Mouse (Mus musculus): Measurements from ENCODE around the gene Tyk2. TPM values are rescaled to one million over a fixed set of nuclear protein-coding genes. Genes with fewer than 3 reads are reported as not detected.

Tyk2 gene
- 33.0 TPM for polyA plus RNA-seq (2015; fragmentation: Illumina TruSeq; extraction: RNeasy Lipid Tissue Mini Kit (QIAGEN cat#74804); ENCODE audit: insufficient read depth, low replicate concordance)

GRCm38 (mm10) chr9:21131059-21131956 lies at the start of gene Tyk2:
Tyk2 (minus strand) TSS chr9:21131243.

GRCm38 (mm10) chr9:21165041-21165951 lies 34.3 kb upstream of the Tyk2 start, which contains the start of gene Pde4a:
Pde4a (plus strand) TSS chr9:21165714.

GRCm38 (mm10) chr9:21149654-21150419 lies 18.8 kb upstream of the Tyk2 start, which contains the start of gene Cdc37:
Cdc37 (minus strand) TSS chr9:21149982.

GRCm38 (mm10) chr9:21091707-21092320 lies 39.2 kb downstream of the Tyk2 start, which contains the start of the genes Gm38431 and Raver1:
Gm38431 (minus strand) TSS chr9:21091997.
Raver1 (minus strand) TSS chr9:21092008.

GRCm38 (mm10) chr9:21073044-21073840 lies 57.8 kb downstream of the Tyk2 start, which contains the start of the genes Gm49373 and Fdx1l:
Gm49373 (minus strand) TSS chr9:21073096.
Fdx1l (minus strand) TSS chr9:21073614.

GRCm38 (mm10) chr9:21067006-21067684 lies 63.9 kb downstream of the Tyk2 start, which contains the start of gene Zglp1:
Zglp1 (minus strand) TSS chr9:21067093.

Other genes with a start within 250 kb of the Tyk2 start
- 14.3 TPM for gene Ppan, start 243.1 kb downstream of the Tyk2 start, polyA plus RNA-seq (2015; fragmentation: Illumina TruSeq; extraction: RNeasy Lipid Tissue Mini Kit (QIAGEN cat#74804); ENCODE audit: insufficient read depth, low replicate concordance)
- gene Eif3g, start 232.6 kb downstream of the Tyk2 start, polyA plus RNA-seq (2015; fragmentation: Illumina TruSeq; extraction: RNeasy Lipid Tissue Mini Kit (QIAGEN cat#74804); ENCODE audit: insufficient read depth, low replicate concordance), result 129 TPM
- 50.1 TPM for gene Dnmt1, start 171.4 kb downstream of the Tyk2 start, polyA plus RNA-seq (2015; fragmentation: Illumina TruSeq; extraction: RNeasy Lipid Tissue Mini Kit (QIAGEN cat#74804); ENCODE audit: insufficient read depth, low replicate concordance)
- 2.0 TPM for gene S1pr2, start 154.5 kb downstream of the Tyk2 start, polyA plus RNA-seq (2015; fragmentation: Illumina TruSeq; extraction: RNeasy Lipid Tissue Mini Kit (QIAGEN cat#74804); ENCODE audit: insufficient read depth, low replicate concordance)
- 16.7 TPM for gene Mrpl4, start 128.5 kb downstream of the Tyk2 start, polyA plus RNA-seq (2015; fragmentation: Illumina TruSeq; extraction: RNeasy Lipid Tissue Mini Kit (QIAGEN cat#74804); ENCODE audit: insufficient read depth, low replicate concordance)
- gene Icam1, start 115.3 kb downstream of the Tyk2 start, polyA plus RNA-seq (2015; fragmentation: Illumina TruSeq; extraction: RNeasy Lipid Tissue Mini Kit (QIAGEN cat#74804); ENCODE audit: insufficient read depth, low replicate concordance), result 75.3 TPM
- gene Icam4, start 101.9 kb downstream of the Tyk2 start, polyA plus RNA-seq (2015; fragmentation: Illumina TruSeq; extraction: RNeasy Lipid Tissue Mini Kit (QIAGEN cat#74804); ENCODE audit: insufficient read depth, low replicate concordance), result 0.57 TPM
- gene Icam5, start 99.2 kb downstream of the Tyk2 start, polyA plus RNA-seq (2015; fragmentation: Illumina TruSeq; extraction: RNeasy Lipid Tissue Mini Kit (QIAGEN cat#74804); ENCODE audit: insufficient read depth, low replicate concordance), result 0.10 TPM
- gene Zglp1, start 64.2 kb downstream of the Tyk2 start, polyA plus RNA-seq (2015; fragmentation: Illumina TruSeq; extraction: RNeasy Lipid Tissue Mini Kit (QIAGEN cat#74804); ENCODE audit: insufficient read depth, low replicate concordance), result 0.33 TPM
- gene Gm49373, start 58.1 kb downstream of the Tyk2 start, polyA plus RNA-seq (2015; fragmentation: Illumina TruSeq; extraction: RNeasy Lipid Tissue Mini Kit (QIAGEN cat#74804); ENCODE audit: insufficient read depth, low replicate concordance), result not detected
- 21.1 TPM for gene Fdx1l, start 57.6 kb downstream of the Tyk2 start, polyA plus RNA-seq (2015; fragmentation: Illumina TruSeq; extraction: RNeasy Lipid Tissue Mini Kit (QIAGEN cat#74804); ENCODE audit: insufficient read depth, low replicate concordance)
- 1.5 TPM for gene Gm38431, start 39.2 kb downstream of the Tyk2 start, polyA plus RNA-seq (2015; fragmentation: Illumina TruSeq; extraction: RNeasy Lipid Tissue Mini Kit (QIAGEN cat#74804); ENCODE audit: insufficient read depth, low replicate concordance)
- 26.0 TPM for gene Raver1, start 39.2 kb downstream of the Tyk2 start, polyA plus RNA-seq (2015; fragmentation: Illumina TruSeq; extraction: RNeasy Lipid Tissue Mini Kit (QIAGEN cat#74804); ENCODE audit: insufficient read depth, low replicate concordance)
- gene Cdc37, start 18.7 kb upstream of the Tyk2 start, polyA plus RNA-seq (2015; fragmentation: Illumina TruSeq; extraction: RNeasy Lipid Tissue Mini Kit (QIAGEN cat#74804); ENCODE audit: insufficient read depth, low replicate concordance), result 112 TPM
- 8.6 TPM for gene Pde4a, start 34.5 kb upstream of the Tyk2 start, polyA plus RNA-seq (2015; fragmentation: Illumina TruSeq; extraction: RNeasy Lipid Tissue Mini Kit (QIAGEN cat#74804); ENCODE audit: insufficient read depth, low replicate concordance)
- 18.0 TPM for gene Keap1, start 108.1 kb upstream of the Tyk2 start, polyA plus RNA-seq (2015; fragmentation: Illumina TruSeq; extraction: RNeasy Lipid Tissue Mini Kit (QIAGEN cat#74804); ENCODE audit: insufficient read depth, low replicate concordance)
- 3.4 TPM for gene S1pr5, start 117.2 kb upstream of the Tyk2 start, polyA plus RNA-seq (2015; fragmentation: Illumina TruSeq; extraction: RNeasy Lipid Tissue Mini Kit (QIAGEN cat#74804); ENCODE audit: insufficient read depth, low replicate concordance)
- 8.0 TPM for gene Atg4d, start 134.1 kb upstream of the Tyk2 start, polyA plus RNA-seq (2015; fragmentation: Illumina TruSeq; extraction: RNeasy Lipid Tissue Mini Kit (QIAGEN cat#74804); ENCODE audit: insufficient read depth, low replicate concordance)
- 70.9 TPM for gene Kri1, start 156.7 kb upstream of the Tyk2 start, polyA plus RNA-seq (2015; fragmentation: Illumina TruSeq; extraction: RNeasy Lipid Tissue Mini Kit (QIAGEN cat#74804); ENCODE audit: insufficient read depth, low replicate concordance)
- gene Cdkn2d, start 160.2 kb upstream of the Tyk2 start, polyA plus RNA-seq (2015; fragmentation: Illumina TruSeq; extraction: RNeasy Lipid Tissue Mini Kit (QIAGEN cat#74804); ENCODE audit: insufficient read depth, low replicate concordance), result 23.0 TPM
- gene Ap1m2, start 181.1 kb upstream of the Tyk2 start, polyA plus RNA-seq (2015; fragmentation: Illumina TruSeq; extraction: RNeasy Lipid Tissue Mini Kit (QIAGEN cat#74804); ENCODE audit: insufficient read depth, low replicate concordance), result 4.0 TPM
- gene Slc44a2, start 189.5 kb upstream of the Tyk2 start, polyA plus RNA-seq (2015; fragmentation: Illumina TruSeq; extraction: RNeasy Lipid Tissue Mini Kit (QIAGEN cat#74804); ENCODE audit: insufficient read depth, low replicate concordance), result 243 TPM
- gene Ilf3, start 236.6 kb upstream of the Tyk2 start, polyA plus RNA-seq (2015; fragmentation: Illumina TruSeq; extraction: RNeasy Lipid Tissue Mini Kit (QIAGEN cat#74804); ENCODE audit: insufficient read depth, low replicate concordance), result 61.6 TPM